Mouse (Mus musculus): ENCODE results near the gene Ip6k1. TPM values are rescaled to one million over a fixed set of nuclear protein-coding genes. Genes with fewer than 3 reads are reported as not detected.

Ip6k1 gene
- total RNA-seq, 4 experiments from 2014 or later: 138 to 184 (median 167) TPM

Small RNAs within 50 kb of the gene (microRNA-seq; reads per million reads assigned to microRNA genes)
- 0 reads per million in 2 experiments for gene Mir7088

Other genes starting within 250 kb of the Ip6k1 start
- 100 to 1,000 TPM in 2 of 4 experiments, 10 to 100 TPM in 2; 91.2 to 204 (median 127) TPM for gene Rbm5, start 231.5 kb upstream of the Ip6k1 start, total RNA-seq (2022)
- 10 to 100 TPM; 51.7 to 91.6 (median 58.9) TPM for gene Rbm6, start 129.3 kb upstream of the Ip6k1 start, total RNA-seq (2022)
- gene Mon1a, start 114.3 kb upstream of the Ip6k1 start, total RNA-seq (2022): 10 to 100 TPM; 19.5 to 22.1 (median 20.1) TPM
- 10 to 100 TPM; 10.3 to 28.6 (median 17.9) TPM for gene Mst1r, start 95.6 kb upstream of the Ip6k1 start, total RNA-seq (2022)
- not detected for gene Actl11, start 74.0 kb upstream of the Ip6k1 start, total RNA-seq (2022)
- gene Camkv, start 66.8 kb upstream of the Ip6k1 start, total RNA-seq (2022): 10 to 100 TPM in 2 of 4 experiments, 1 to 10 TPM in 2; 6.4 to 11.1 (median 9.7) TPM
- gene Traip, start 52.4 kb upstream of the Ip6k1 start, total RNA-seq (2022): 1 to 10 TPM; 2.2 to 7.0 (median 4.2) TPM
- gene Uba7, start 27.0 kb upstream of the Ip6k1 start, total RNA-seq (2022): 10 to 100 TPM; 17.4 to 48.9 (median 25.9) TPM
- under 1 TPM in 3 of 4 experiments, not detected in 1; 0.32 to 0.43 (median 0.37) TPM for gene Gm20661, start 19.4 kb upstream of the Ip6k1 start, total RNA-seq (2022)
- 1 to 10 TPM; 4.7 to 6.0 (median 5.0) TPM for gene Inka1, start 16.6 kb upstream of the Ip6k1 start, total RNA-seq (2022)
- 1 to 10 TPM in 2 of 4 experiments, under 1 TPM in 2; 0.66 to 1.3 (median 1.0) TPM for gene Cdhr4, start 10.0 kb upstream of the Ip6k1 start, total RNA-seq (2022)
- gene Gm20662, start 6.2 kb upstream of the Ip6k1 start, total RNA-seq (2022): 1 to 10 TPM in 3 of 4 experiments, not detected in 1; 3.8 to 7.4 (median 4.0) TPM
- 10 to 100 TPM; 23.5 to 31.6 (median 28.2) TPM for gene Gmppb, start 46.7 kb downstream of the Ip6k1 start, total RNA-seq (2022)
- gene Amigo3, start 50.7 kb downstream of the Ip6k1 start, total RNA-seq (2022): 1 to 10 TPM; 2.4 to 6.6 (median 4.1) TPM
- under 1 TPM in 1 of 4 experiments, not detected in 3; 0.10 TPM for gene Mst1, start 77.9 kb downstream of the Ip6k1 start, total RNA-seq (2022)
- 100 to 1,000 TPM in 1 of 4 experiments, 10 to 100 TPM in 3; 68.2 to 108 (median 86.5) TPM for gene Rnf123, start 80.8 kb downstream of the Ip6k1 start, total RNA-seq (2022)
- gene Apeh, start 92.1 kb downstream of the Ip6k1 start, total RNA-seq (2022): 100 to 1,000 TPM; 104 to 125 (median 109) TPM
- gene Bsn, start 187.9 kb downstream of the Ip6k1 start, total RNA-seq (2022): 1 to 10 TPM; 3.7 to 6.8 (median 6.4) TPM

All from adrenal gland, adult 8-10 months (tissue).